Mouse (Mus musculus) G1E-ER4 (cell line): Measurements from ENCODE around the gene Krt39. TPM values are rescaled to one million over a fixed set of nuclear protein-coding genes. Genes with fewer than 3 reads are reported as not detected.

Experiments
- GATA1 ChIP-seq: IDR thresholded peaks from one replicate; pipeline ENCODE4 v1.8.0; 2012; ENCODE audit warnings: low read length, inconsistent platforms
- polyA plus RNA-seq: library from polyadenylated mRNA; stranded (reverse); fragments of >175 nt; gene quantifications from 2 replicates; pipeline ENCODE4 v1.2.3, GENCODE M21; 2012

Krt39 gene
- not detected in 2 replicates for polyA plus RNA-seq

GRCm38 (mm10) chr11:99521288-99521860 is at the start of gene Krt39:
Gene Krt39, minus strand, starts transcription at chr11:99521338.
- no peak for TF ChIP-seq GATA1

DNA sequence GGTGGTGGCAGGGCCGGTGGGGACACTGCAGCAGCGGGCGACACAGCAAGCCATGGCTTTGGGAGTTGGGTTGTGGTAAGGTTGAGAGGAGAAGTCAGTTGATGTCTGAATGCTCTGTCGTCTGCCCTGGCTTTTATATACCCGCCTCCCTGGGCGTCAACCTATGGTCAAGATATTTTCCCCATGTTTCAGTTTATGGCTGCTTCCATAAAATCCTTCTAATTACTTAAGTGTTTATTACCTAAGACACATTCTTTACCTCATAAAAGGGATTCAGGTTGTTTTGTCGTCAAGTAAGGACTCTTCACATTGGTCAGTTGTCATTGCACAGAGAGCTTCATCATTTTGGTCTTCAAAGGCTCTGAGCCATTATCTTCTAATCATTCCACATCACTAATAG is 45.4 kb upstream of the Krt39 start, which contains the start of gene Krtap3-1:
Gene Krtap3-1, minus strand, starts transcription at position 101 of the 400 bp plus-strand sequence.
- TF ChIP-seq GATA1 = no peak

- no peak for TF ChIP-seq GATA1
Measured at GRCm38 (mm10) chr11:99562580-99562979, 41.4 kb upstream of the Krt39 start.

- TF ChIP-seq GATA1 = no peak
Measured at GRCm38 (mm10) chr11:99559366-99559765, 38.2 kb upstream of the Krt39 start, which contains the start of gene Gm11939. Gene Gm11939, minus strand, starts transcription at chr11:99559466.

GRCm38 (mm10) chr11:99557976-99558745 is 37.0 kb upstream of the Krt39 start:
- no peak for TF ChIP-seq GATA1

DNA sequence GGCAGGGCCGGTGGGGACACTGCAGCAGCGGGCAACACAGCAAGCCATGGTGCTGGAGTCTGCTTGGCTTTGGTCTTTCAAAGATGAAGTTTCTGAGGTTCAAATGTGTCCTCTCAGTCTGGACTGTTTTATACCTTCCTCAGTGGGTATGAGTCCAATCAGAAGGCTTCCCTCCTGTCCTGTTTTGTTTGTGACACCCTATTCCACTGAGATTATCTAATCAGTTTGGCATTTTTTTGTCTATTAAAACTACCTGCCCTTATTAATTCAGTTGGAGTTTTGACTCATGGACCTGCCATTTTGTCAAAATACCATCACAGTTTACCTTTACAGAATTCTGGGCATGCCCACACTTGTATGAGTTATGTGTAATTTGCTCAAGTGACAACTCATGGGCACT is 35.6 kb upstream of the Krt39 start, which contains the start of gene Krtap3-2:
Gene Krtap3-2, minus strand, starts transcription at position 101 of the 400 bp plus-strand sequence.
- no peak for TF ChIP-seq GATA1

DNA sequence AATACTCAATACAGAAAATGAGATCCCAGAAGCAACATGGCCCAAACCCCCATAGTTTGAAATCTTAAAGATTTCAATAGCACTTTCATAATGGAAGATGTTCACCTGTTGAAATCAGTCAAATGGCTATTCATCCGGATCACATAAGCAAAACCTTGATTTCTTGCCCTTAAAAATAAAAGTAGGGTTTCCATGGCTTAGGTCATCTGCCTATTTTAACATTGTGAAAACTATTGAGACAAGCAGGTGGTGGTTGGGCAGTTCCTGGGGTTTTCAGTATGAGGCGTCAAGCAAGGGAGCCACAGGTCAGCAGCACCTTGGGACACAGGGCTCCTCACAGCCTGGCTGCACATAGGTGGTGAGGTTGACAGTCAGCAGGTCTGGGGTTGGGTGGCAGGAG is 35.1 kb upstream of the Krt39 start:
- TF ChIP-seq GATA1 = no peak

DNA sequence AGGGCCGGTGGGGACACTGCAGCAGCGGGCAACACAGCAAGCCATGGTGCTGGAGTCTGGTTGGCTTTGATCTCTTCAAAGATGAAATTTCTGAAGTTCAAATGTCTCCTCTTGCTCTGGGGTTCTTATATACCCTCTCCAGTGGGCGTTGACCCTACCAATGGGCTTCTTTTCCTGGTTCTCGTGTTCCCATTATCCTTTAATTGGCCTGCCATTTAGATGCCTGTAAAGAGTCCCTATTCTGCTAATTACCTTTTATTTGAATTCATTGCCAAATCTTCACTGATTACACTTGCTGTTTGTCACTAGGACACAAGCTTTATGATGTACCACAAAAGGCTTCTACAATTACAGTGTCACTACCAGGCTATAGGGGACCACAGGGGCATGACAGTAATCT is 29.6 kb upstream of the Krt39 start, which contains the start of gene Krtap3-3:
Gene Krtap3-3, minus strand, starts transcription at position 101 of the 400 bp plus-strand sequence.
- TF ChIP-seq GATA1 = no peak

DNA sequence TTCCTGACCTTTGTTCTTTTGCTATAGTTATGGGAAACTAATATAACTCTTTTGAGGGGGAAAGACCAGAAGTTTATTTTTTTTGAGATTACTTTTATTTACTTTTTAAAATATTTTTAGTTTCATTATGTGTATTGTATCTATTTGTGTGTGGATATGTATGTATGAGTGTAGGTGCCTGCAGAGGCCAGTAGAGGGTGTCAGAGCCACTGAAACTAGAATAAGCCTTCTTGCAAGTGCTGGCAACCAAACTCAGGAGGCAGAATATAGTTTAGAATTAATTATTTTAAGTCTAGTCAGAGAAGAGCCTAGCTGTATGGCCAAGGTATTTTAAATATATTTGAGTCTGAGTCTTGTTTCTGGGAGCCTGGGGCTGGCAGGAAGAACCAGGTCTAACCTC is 26.8 kb upstream of the Krt39 start:
- no peak for TF ChIP-seq GATA1

DNA sequence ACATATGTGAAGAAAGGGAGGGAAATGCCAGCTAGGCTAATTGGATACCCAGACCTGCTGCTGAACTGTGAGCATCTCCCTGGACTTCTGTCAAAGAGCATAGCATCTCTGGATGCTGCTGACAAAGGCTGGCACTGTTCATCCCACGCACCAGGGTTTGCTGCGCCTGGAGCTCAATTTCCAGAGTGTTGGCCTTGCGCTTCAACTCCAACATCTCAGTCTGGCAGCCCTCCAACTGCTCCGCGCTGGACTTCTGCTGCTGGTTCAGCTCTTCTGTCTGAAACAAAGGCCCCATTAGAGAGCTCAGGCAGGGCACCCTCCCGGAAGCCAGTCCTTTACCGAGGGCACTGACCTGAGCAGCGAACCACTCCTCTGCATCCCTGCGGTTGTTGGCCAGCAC is 18.6 kb upstream of the Krt39 start:
- no peak for TF ChIP-seq GATA1

DNA sequence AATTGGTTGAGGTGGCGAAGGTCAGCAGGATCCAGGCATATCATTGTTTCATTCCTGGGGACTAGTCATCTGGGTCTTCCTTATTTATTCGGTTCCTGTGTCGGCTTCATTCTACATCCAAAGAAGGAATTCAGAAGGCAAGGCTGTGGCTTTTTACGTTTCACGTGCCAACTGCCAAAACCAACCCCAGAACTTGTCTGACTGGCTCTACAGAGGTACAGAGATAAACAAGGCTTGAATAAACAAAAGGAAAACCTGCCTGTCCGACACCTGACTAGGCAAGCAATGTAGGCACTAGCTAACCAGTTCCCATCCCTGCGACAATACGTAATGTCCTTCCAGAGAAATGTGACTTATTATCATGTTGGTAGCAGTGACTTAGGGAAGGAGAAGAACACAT is 7.0 kb downstream of the Krt39 start:
- TF ChIP-seq GATA1 = no peak

DNA sequence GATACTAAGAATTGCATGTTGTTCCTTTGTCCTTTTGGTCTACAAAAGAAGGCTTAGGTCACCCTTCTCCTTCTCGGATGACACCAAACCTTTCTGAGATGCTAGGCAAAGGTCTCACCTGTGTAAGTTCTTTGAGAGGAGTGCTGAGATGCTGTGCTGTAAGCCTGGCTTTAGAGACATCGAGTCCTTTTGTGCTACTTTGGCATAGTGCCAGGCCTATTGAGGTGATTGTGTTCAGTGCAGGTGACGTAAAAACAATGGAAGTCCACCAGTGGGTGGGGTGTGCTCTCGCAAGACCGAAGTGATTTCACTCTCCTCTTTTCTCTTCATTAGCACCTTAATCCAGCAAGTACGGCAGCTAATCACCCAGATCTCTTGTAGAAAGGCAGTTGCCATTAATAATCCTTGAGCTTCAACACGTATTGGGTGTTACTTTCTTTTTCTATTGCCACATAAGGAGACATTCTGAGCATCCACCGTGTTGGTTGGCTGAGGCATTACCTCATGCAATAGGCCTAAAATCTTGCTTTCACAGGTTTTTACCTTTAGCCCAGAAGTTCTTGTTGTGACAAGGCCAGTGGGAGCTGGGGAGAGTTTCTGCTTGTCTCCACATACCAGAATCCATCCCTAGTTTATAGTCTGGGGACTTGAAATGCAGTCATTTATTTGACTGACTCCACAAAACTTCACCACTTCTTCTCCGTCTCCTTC is 20.9 kb downstream of the Krt39 start:
- TF ChIP-seq GATA1 = no peak

- no peak for TF ChIP-seq GATA1
Measured at GRCm38 (mm10) chr11:99496460-99496859, 24.7 kb downstream of the Krt39 start.

GRCm38 (mm10) chr11:99494741-99495140 is 26.4 kb downstream of the Krt39 start:
- TF ChIP-seq GATA1 = no peak

DNA sequence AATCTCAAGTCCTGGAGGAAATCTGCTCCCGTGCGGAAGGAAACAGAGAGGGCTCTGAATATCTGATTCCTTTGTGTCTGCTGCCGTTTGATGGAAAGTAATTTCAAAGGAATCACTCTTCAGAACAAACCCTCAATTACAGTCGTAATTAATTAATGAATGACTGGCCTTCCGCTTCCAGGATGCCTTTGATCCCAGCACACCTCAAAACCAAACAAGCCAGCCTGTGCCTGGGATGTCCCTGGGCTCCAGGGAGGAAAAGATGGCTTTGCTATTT is 27.6 kb downstream of the Krt39 start:
- TF ChIP-seq GATA1 = no peak
